Mouse (Mus musculus) megakaryocyte, embryonic 14.5 days (primary cell): ENCODE data around the gene Gm12166.

Experiments used
- FLI1 ChIP-seq: IDR thresholded peaks from 2 replicates; pipeline ENCODE4 v1.6.1; 2012; ENCODE audit warnings: low read length, inconsistent platforms, mixed read lengths
- GATA1 ChIP-seq: IDR thresholded peaks from 3 replicates; pipeline ENCODE4 v1.6.1; 2012; ENCODE audit warnings: mixed read lengths, low read length, inconsistent platforms, borderline replicate concordance

- TF ChIP-seq GATA1 (no peak), FLI1 (no peak)
Observed at GRCm38 (mm10) chr11:46073850-46074688, 21.9 kb upstream of the Gm12166 start.
